Mouse (Mus musculus) thymus, postnatal 4 days (tissue): ENCODE results near the gene Scn2b.

Experiments used
- DNase-seq: peaks from one replicate; pipeline ENCODE4 v3.0.0; 2021

Scn2b gene

GRCm38 (mm10) chr9:45179282-45179681 is 61.7 kb downstream of the Scn2b start:
- peak; percentile 62 for DNase-seq
